Mouse (Mus musculus) G1E (cell line): Measurements from ENCODE around the gene Cerk.
"Not testable (repeated sequence)": the region's sequence is repeated elsewhere in the genome, so short reads cannot be mapped to it uniquely, and the experiment has no call there.

ENCODE experiments used
- CTCF ChIP-seq: IDR thresholded peaks from 2 replicates; pipeline ENCODE4 v1.5.1; 2012; ENCODE audit warnings: low read depth, low read length, inconsistent platforms, mixed read lengths
- TAL1 ChIP-seq: conservative IDR thresholded peaks from 2 replicates; pipeline ENCODE4 v1.6.1; 2012; ENCODE audit warnings: low read depth, low read length, inconsistent platforms, mixed read lengths

GRCm38 (mm10) chr15:86096604-86097020 is 89.3 kb downstream of the Cerk start:
- not testable (repeated sequence) for TF ChIP-seq CTCF, TAL1
